Mouse (Mus musculus) kidney, adult 18-20 months (tissue): ENCODE results near the gene 4933405L10Rik.

Experiments
- DNase-seq: peaks from one replicate; pipeline ENCODE4 v3.0.0; 2021

4933405L10Rik gene

GRCm38 (mm10) chr8:105707498-105708403 lies at the start of gene 4933405L10Rik, which contains the start of gene Enkd1:
TSS of gene 4933405L10Rik (plus strand) at chr8:105707655.
TSS of gene Enkd1 (minus strand) at chr8:105708210.
- peak; percentile 88 for DNase-seq

DNA sequence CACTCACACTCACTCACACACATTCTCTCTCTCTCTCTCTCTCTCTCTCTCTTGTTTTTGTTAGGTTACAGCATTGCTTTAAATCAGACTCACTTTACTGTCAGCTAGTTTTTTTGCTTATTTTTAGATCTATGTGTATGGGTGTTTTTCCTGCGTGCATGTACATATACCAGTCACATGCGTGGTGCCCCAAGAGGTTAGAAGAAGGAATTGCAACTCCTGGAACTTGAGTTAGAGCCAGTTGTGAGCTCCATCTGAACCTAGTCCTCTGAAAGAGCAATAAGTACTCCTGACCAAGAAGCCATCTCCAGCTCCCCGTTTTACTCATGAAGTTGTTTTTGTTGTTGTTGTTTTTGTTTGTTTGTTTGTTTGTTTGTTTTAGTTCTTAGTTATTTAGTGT lies 46.3 kb upstream of the 4933405L10Rik start:
- no peak for DNase-seq

- no peak for DNase-seq
Measured at GRCm38 (mm10) chr8:105677891-105678290, 29.6 kb upstream of the 4933405L10Rik start.

DNA sequence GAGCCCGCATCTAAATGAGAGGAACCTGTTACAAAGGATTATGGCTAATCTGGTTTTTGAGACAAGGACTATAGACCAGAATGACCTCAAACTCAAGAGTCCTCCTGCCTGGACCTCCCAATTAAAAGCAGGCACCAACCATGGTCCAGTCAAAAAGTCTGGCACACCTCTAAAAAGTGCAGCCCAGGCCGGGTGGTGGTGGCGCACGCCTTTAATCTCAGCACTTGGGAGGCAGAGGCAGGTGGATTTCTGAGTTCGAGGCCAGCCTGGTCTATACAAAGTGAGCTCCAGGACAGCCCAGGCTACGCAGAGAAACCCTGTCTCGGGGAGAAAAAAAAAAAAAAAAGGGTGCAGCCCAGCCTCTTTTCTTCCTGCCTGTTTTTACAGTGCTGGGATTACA lies 22.1 kb upstream of the 4933405L10Rik start:
- no peak for DNase-seq

- DNase-seq = peak; percentile 68
Measured at GRCm38 (mm10) chr8:105685796-105686308, 21.6 kb upstream of the 4933405L10Rik start, which contains the start of gene Carmil2. TSS of gene Carmil2 (plus strand) at chr8:105686274.

GRCm38 (mm10) chr8:105686551-105686950 lies 20.9 kb upstream of the 4933405L10Rik start:
- no peak for DNase-seq

- no peak for DNase-seq
Measured at GRCm38 (mm10) chr8:105687512-105687911, 19.9 kb upstream of the 4933405L10Rik start.

DNA sequence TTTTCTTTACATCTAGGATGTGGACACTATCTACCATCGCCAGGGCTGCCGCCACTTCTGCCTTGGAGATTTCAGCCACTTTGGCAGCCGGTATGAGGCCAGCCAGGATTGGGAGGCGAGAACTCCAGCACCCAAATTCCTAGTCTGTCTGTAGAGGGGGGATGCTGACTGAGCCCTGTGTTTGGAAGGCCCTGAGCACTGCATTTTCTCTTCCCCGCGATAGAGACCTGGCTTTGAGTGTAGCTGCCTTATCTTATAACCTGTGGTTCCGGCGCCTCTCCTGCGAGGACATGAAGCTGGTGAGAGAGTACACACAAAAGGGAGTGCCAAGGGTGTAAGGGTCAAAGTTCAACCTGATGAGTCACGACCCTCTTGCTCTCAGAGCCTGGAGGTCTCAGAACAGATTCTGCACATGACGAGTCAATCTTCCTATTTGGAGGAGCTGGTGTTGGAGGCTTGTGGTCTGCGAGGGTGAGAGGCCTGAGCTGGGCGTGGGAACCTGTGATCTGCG lies 19.2 kb upstream of the 4933405L10Rik start:
- DNase-seq = no peak

- DNase-seq = no peak
Measured at GRCm38 (mm10) chr8:105689256-105689982, 18.0 kb upstream of the 4933405L10Rik start.

GRCm38 (mm10) chr8:105689983-105690360 lies 17.5 kb upstream of the 4933405L10Rik start:
- no peak for DNase-seq

DNA sequence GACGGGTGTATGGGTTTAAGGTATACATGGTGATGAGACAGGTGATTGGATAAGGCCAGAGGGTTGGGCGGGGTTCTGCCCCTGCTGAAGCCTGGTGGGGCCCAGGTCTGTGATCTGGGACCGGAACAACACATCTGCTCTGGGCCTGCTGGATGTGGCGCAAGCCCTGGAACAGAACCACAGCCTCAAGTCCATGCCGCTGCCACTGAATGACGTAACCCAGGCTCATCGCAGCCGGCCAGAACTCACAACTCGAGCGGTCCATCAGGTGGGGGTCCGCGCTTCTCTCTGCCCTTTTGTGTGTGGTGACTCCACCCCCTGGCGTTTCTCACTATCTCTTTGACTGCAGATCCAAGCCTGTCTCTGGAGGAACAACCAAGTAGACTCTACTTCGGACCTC lies 16.5 kb upstream of the 4933405L10Rik start:
- DNase-seq = no peak

DNA sequence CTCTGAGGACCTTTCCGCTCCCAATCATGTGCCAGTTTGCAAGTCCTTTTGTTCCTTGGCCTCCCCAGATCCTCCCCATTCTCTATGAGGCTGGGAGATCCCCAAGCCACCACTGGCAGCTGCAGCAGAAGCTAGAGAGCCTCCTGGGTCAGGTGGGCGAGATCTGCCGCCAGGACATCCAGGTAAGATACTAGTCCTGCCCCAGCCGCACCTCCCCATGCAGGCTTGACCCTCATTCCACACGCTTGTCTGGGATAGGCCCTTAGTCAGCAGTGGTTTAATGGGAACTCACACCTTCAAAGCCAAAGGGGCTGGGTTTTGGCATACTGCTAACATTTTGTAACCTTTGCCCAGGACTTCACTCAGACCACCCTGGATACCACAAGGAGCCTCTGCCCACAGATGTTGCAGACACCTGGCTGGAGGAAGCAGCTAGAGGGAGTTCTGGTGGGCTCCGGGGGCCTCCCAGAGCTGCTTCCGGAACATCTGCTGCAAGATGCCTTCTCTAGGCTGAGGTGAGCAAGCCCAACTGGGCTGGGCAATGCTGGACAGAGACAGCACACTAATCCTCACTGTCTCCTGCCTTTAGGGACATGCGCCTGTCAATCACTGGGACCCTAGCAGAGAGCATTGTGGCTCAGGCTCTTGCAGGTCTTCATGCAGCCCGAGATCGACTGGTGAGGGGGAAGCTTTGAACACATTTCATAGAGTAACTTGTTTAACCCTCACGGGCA lies 14.8 kb upstream of the 4933405L10Rik start:
- DNase-seq = no peak

DNA sequence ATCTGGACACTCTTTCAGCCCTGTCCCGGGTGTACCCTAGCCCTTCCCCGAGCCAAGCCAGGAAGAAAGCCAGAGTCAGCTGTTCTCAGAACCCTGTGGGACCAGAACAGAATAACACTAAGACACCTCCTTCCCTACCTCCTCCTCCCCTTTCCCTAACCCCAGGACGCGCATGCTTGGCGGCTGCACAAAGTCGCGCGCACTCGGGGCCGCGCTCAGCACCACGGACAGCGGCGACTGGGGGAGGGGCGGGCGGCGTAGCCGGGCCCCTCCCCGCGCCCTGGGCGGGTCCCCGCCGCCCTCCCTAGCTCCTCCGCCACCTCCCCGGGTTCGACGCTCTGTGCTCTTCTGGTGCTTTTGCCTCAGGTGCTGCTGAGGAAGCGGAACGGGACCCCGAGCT lies 13.8 kb upstream of the 4933405L10Rik start:
- peak; percentile 78 for DNase-seq

DNA sequence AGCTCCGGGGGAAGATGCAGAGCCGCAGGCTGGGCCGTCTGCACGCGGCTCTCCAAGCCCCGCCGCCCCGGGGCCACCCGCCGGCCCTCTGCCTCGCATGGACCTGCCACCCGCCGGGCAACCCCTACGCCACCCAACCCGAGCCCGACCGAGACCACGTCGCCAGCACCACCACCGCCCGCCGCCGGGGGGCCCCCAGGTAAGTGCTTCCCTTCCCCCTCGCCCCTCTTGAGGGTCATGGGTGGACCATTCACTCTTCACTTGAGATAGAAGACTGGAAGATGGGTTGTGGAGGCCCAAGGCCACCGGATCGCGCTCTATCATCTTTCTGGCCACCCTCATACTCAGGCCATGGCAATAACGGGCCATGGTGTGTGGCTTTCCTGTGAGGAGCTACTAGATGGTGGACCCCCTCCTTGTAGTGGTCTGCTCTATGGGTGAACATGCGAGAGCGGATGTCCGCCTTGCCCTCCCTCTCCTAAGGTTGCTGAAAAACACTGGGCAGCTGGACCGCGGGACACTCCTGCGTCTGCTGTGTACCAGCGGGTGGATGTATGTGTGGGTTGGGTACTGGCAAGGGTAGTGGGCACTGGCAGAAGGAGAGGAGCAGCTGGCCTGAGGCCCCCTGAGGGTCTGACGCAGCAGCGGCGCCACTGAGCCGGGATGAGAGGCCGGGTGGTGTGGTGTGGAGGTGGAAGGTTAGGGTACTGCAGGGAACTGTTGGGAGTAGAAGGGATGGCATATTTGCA lies 13.2 kb upstream of the 4933405L10Rik start:
- no peak for DNase-seq

GRCm38 (mm10) chr8:105695080-105695780 lies 12.2 kb upstream of the 4933405L10Rik start:
- no peak for DNase-seq

DNA sequence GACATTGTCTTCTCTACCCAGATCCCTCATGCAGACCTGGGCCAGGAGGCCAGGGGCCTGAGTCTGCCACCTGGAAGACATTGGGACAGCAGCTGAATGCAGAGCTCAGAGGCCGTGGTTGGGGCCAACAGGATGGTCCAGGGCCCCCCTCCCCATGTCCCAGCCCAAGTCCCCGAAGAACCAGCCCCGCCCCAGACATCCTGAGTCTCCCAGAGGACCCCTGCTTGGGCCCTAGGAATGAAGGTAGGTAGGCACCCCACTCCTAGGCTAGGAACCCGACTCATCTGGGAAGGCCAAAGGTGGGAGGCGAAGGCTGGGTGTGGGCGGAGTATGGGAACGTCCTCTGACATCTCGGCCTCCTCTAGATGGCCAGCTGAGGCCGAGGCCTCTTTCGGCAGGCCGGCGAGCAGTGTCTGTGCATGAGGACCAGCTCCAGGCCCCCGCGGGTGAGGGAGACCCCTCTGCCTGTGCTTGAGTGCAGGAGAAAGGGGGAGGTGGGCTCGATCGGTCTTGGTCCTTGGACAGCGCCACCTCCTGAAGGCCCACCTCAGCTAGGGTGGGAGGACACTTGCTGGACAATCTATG lies 10.2 kb upstream of the 4933405L10Rik start:
- no peak for DNase-seq

- no peak for DNase-seq
Measured at GRCm38 (mm10) chr8:105698734-105699133, 8.7 kb upstream of the 4933405L10Rik start.

- DNase-seq = no peak
Measured at GRCm38 (mm10) chr8:105699488-105700215, 7.8 kb upstream of the 4933405L10Rik start.

DNA sequence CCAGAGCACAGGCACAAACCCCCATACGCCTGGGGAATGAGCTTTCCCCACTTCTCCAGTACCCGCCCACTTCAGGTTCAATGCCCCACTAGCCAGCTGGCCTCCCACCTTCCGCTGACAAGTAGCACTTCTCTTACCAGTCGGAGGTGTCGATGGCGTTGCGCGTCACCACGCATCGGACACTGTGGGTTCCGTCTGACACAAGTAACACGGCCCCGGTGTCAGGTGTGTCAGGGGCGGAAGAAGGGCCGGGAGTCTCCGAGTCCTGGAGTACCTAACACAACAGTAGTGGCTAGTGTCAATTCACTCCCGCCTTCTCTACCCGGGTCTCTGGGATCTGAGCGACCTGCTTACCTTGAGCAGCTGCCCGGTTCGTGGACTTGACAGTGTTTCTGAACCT lies 6.9 kb upstream of the 4933405L10Rik start:
- DNase-seq = no peak
